Mouse (Mus musculus) CH12.LX (cell line): ENCODE results near the gene Lypd6. TPM values are rescaled to one million over a fixed set of nuclear protein-coding genes. Genes with fewer than 3 reads are reported as not detected.

Experiments used
- DNase-seq: peaks from one replicate; pipeline ENCODE4 v3.0.0-alpha.2; 2013; ENCODE audit errors: extremely low read depth
- H3K27ac ChIP-seq: 2 replicates; pipeline ENCODE4 v1.5.1; 2012; ENCODE audit warnings: low read depth, mild to moderate bottlenecking, control low read depth, moderate library complexity; ENCODE audit not compliant: insufficient read depth
- H3K27me3 ChIP-seq: replicated peaks from 2 replicates; pipeline ENCODE3; 2012; ENCODE audit warnings: inconsistent platforms
- H3K36me3 ChIP-seq, 2 experiments: replicated peaks in 1 of 2; 2 replicates each; pipeline versions ENCODE3 to v1.6.1; 2012; ENCODE audit warnings: inconsistent platforms in 1 of 2, low read length in 1 of 2, mild to moderate bottlenecking in 1 of 2, mixed read lengths in 1 of 2, moderate library complexity in 1 of 2; ENCODE audit not compliant: control insufficient read depth in 1 of 2, insufficient read depth in 1 of 2
- H3K4me1 ChIP-seq, 2 experiments: 2 replicates each; pipeline ENCODE4 v1.6.1; 2012; ENCODE audit warnings: inconsistent platforms in 1 of 2, moderate library complexity in 1 of 2; ENCODE audit not compliant: insufficient read depth in 2 of 2, control insufficient read depth in 1 of 2
- H3K4me2 ChIP-seq: 2 replicates; pipeline ENCODE4 v1.6.1; 2012; ENCODE audit warnings: low read depth, mild to moderate bottlenecking, control low read depth; ENCODE audit not compliant: poor library complexity, insufficient read depth, severe bottlenecking
- H3K4me3 ChIP-seq, 3 experiments: fragments of 150-350 bp in 1 of 3; sonication (generic) in 1 of 3; replicated peaks in 1 of 3; 2 replicates each; pipeline versions ENCODE3 to v1.5.1; 2011 to 2012; ENCODE audit warnings: low read depth in 2 of 3, low read length in 2 of 3, mild to moderate bottlenecking in 2 of 3, moderate library complexity in 2 of 3, control low read depth in 1 of 3, improper control_type of control experiment in 1 of 3, inconsistent platforms in 1 of 3, mixed read lengths in 1 of 3; ENCODE audit not compliant: poor library complexity in 1 of 3
- H3K79me2 ChIP-seq: replicated peaks from 2 replicates; pipeline ENCODE4 v1.6.1; 2012; ENCODE audit warnings: mild to moderate bottlenecking, moderate library complexity; ENCODE audit not compliant: control insufficient read depth, poor library complexity, insufficient read depth, severe bottlenecking; ENCODE audit errors: extremely low read depth
- H3K9ac ChIP-seq: 2 replicates; pipeline ENCODE4 v1.6.1; 2012; ENCODE audit warnings: low read depth, mild to moderate bottlenecking, control low read depth, moderate library complexity; ENCODE audit not compliant: insufficient read depth
- H3K9me3 ChIP-seq: replicated peaks from 2 replicates; pipeline ENCODE3; 2012; ENCODE audit warnings: low read length, inconsistent platforms, mixed read lengths
- BHLHE40 ChIP-seq: IDR thresholded peaks from 2 replicates; pipeline ENCODE4 v1.6.1; 2011; ENCODE audit warnings: mild to moderate bottlenecking, low read depth, low read length, improper control_type of control experiment
- CHD1 ChIP-seq: IDR thresholded peaks from 2 replicates; pipeline ENCODE4 v1.6.1; 2012; ENCODE audit warnings: low read depth, low read length, improper control_type of control experiment, inconsistent platforms
- CHD2 ChIP-seq: IDR thresholded peaks from 2 replicates; pipeline ENCODE4 v1.6.1; 2011; ENCODE audit warnings: low read length, improper control_type of control experiment
- CTCF ChIP-seq, 2 experiments: IDR thresholded peaks in 1 of 2; conservative IDR thresholded peaks in 1 of 2; 2 replicates each; pipeline ENCODE4 v1.5.1; 2011 to 2012; ENCODE audit warnings: low read depth in 2 of 2, low read length in 2 of 2, improper control_type of control experiment in 1 of 2, inconsistent platforms in 1 of 2, mild to moderate bottlenecking in 1 of 2, moderate library complexity in 1 of 2
- E2F4 ChIP-seq: IDR thresholded peaks from 2 replicates; pipeline ENCODE4 v1.6.1; 2011; ENCODE audit warnings: low read depth, low read length, improper control_type of control experiment; ENCODE audit not compliant: insufficient replicate concordance
- ETS1 ChIP-seq: conservative IDR thresholded peaks from 2 replicates; pipeline ENCODE4 v1.6.1; 2012; ENCODE audit warnings: low read depth, mild to moderate bottlenecking, inconsistent platforms, low read length, improper control_type of control experiment, moderate library complexity
- IRF4 ChIP-seq: IDR thresholded peaks from 2 replicates; pipeline ENCODE4 v1.6.1; 2014; ENCODE audit warnings: low read depth, mild to moderate bottlenecking, inconsistent platforms, low read length, improper control_type of control experiment
- JUN ChIP-seq: IDR thresholded peaks from 2 replicates; pipeline ENCODE4 v1.6.1; 2011; ENCODE audit warnings: low read depth, mild to moderate bottlenecking, low read length, improper control_type of control experiment, moderate library complexity; ENCODE audit not compliant: insufficient read depth
- KAT2A ChIP-seq: IDR thresholded peaks from 2 replicates; pipeline ENCODE4 v1.6.1; 2012; ENCODE audit warnings: low read length, improper control_type of control experiment, inconsistent platforms; ENCODE audit not compliant: insufficient replicate concordance
- MAFK ChIP-seq: IDR thresholded peaks from 2 replicates; pipeline ENCODE4 v1.6.1; 2011; ENCODE audit warnings: low read length, improper control_type of control experiment; ENCODE audit not compliant: insufficient replicate concordance
- MAZ ChIP-seq: IDR thresholded peaks from 2 replicates; pipeline ENCODE4 v1.6.1; 2012; ENCODE audit warnings: low read depth, mild to moderate bottlenecking, inconsistent platforms, low read length, improper control_type of control experiment, moderate library complexity
- MEF2A ChIP-seq: IDR thresholded peaks from 2 replicates; pipeline ENCODE4 v1.6.1; 2014; ENCODE audit warnings: low read depth, mild to moderate bottlenecking, inconsistent platforms, low read length, improper control_type of control experiment, borderline replicate concordance
- MYC ChIP-seq: IDR thresholded peaks from 2 replicates; pipeline ENCODE4 v1.6.1; 2011; ENCODE audit warnings: low read depth, mild to moderate bottlenecking, improper control_type of control experiment, low read length
- NELFE ChIP-seq: IDR thresholded peaks from 2 replicates; pipeline ENCODE4 v1.6.1; 2011; ENCODE audit warnings: low read depth, low read length, improper control_type of control experiment
- PAX5 ChIP-seq: IDR thresholded peaks from 2 replicates; pipeline ENCODE4 v1.6.1; 2012; ENCODE audit warnings: low read length, inconsistent platforms, mixed read lengths
- RCOR1 ChIP-seq: conservative IDR thresholded peaks from 2 replicates; pipeline ENCODE4 v1.6.1; 2012; ENCODE audit warnings: low read depth, mild to moderate bottlenecking, inconsistent platforms, low read length, improper control_type of control experiment
- TBP ChIP-seq: conservative IDR thresholded peaks from 2 replicates; pipeline ENCODE4 v1.6.1; 2011; ENCODE audit warnings: low read depth, low read length, improper control_type of control experiment
- UBTF ChIP-seq: IDR thresholded peaks from 2 replicates; pipeline ENCODE4 v1.6.1; 2012; ENCODE audit warnings: low read depth, mild to moderate bottlenecking, inconsistent platforms, low read length, improper control_type of control experiment, moderate library complexity
- USF1 ChIP-seq: IDR thresholded peaks from 2 replicates; pipeline ENCODE4 v1.6.1; 2014; ENCODE audit warnings: low read depth, mild to moderate bottlenecking, inconsistent platforms, low read length, improper control_type of control experiment
- ZC3H11A ChIP-seq: IDR thresholded peaks from 2 replicates; pipeline ENCODE4 v1.6.1; 2012; ENCODE audit warnings: low read depth, mild to moderate bottlenecking, inconsistent platforms, low read length, improper control_type of control experiment
- ZKSCAN1 ChIP-seq: IDR thresholded peaks from 2 replicates; pipeline ENCODE4 v1.6.1; 2012; ENCODE audit warnings: low read depth, inconsistent platforms, low read length, improper control_type of control experiment, borderline replicate concordance
- ZMIZ1 ChIP-seq: IDR thresholded peaks from 2 replicates; pipeline ENCODE4 v1.6.1; 2012; ENCODE audit warnings: low read depth, mild to moderate bottlenecking, inconsistent platforms, low read length, improper control_type of control experiment
- ZNF384 ChIP-seq: IDR thresholded peaks from 2 replicates; pipeline ENCODE4 v1.6.1; 2012; ENCODE audit warnings: low read depth, low read length, improper control_type of control experiment, inconsistent platforms
- dilution Hi-C: fragments of 300-500 bp; cut with MboI; formaldehyde crosslinking; loops from 2 replicates; pipeline ENCODE4 v1.14.3; 2020; ENCODE audit warnings: low sequenced_read_pairs; ENCODE audit not compliant: extremely low pct_unique_long_range_greater_than_20kb, extremely low pct_ligation_motif_present
- in situ Hi-C: fragments of 300-500 bp; cut with MboI; formaldehyde crosslinking; loops from 3 replicates; pipeline ENCODE4 v1.14.3; 2019; ENCODE audit warnings: low sequenced_read_pairs, low pct_ligation_motif_present, low pct_unique_long_range_greater_than_20kb, mixed read lengths
- polyA plus RNA-seq: library from polyadenylated mRNA; unstranded; fragments of >175 nt; gene quantifications from 2 replicates; pipeline ENCODE4 v1.2.1, GENCODE M21; 2012; ENCODE audit warnings: low read depth; ENCODE audit not compliant: insufficient read length
- total RNA-seq, 2 experiments: library from RNA; depleted of rRNA; stranded (reverse); fragments of 300-350 nt in 1 of 2; fragments of >200 nt in 1 of 2; gene quantifications; 2 replicates each; pipeline ENCODE4 v1.2.3; 2012 to 2014

The Lypd6 gene
- total and polyA plus RNA-seq, 3 experiments: not detected

- Histone ChIP-seq H3K79me2 (no peaks in the 10 kb centered on the region), H3K4me1 (no peaks in the 10 kb centered on the region)
These were observed 54.6 kb downstream of the Lypd6 start for GRCm38 (mm10) chr2:50120839-50121238.

GRCm38 (mm10) chr2:50123376-50123775 lies 57.1 kb downstream of the Lypd6 start:
- Histone ChIP-seq H3K27me3 (no peaks in the 10 kb centered on the region), H3K36me3 (no peaks in the 10 kb centered on the region), H3K9ac (no peak overlapping the region), H3K4me1 (no peaks in the 10 kb centered on the region), H3K9me3 (no peaks in the 10 kb centered on the region), H3K79me2 (no peaks in the 10 kb centered on the region), H3K27ac (no peak overlapping the region), H3K4me2 (no peak overlapping the region), H3K4me3 (no peak overlapping the region)
- no peak for DNase-seq
- dilution Hi-C loops: no loop called here
- TF ChIP-seq ZNF384 (no peak), ETS1 (no peak), MYC (no peak), ZC3H11A (no peak), JUN (no peak), NELFE (no peak), TBP (no peak)
- in situ Hi-C loops: no loop called here

More at GRCm38 (mm10) chr2:50120839-50121238, 54.6 kb downstream of the Lypd6 start:
- Histone ChIP-seq H3K36me3 (no peaks in the 10 kb centered on the region), H3K9ac (no peak overlapping the region), H3K4me2 (no peak overlapping the region), H3K4me3 (no peak overlapping the region), H3K9me3 (no peaks in the 10 kb centered on the region), H3K27me3 (no peaks in the 10 kb centered on the region), H3K27ac (no peak overlapping the region)
- in situ Hi-C loops (no loop called here), dilution Hi-C loops (no loop called here)
- no peak for TF ChIP-seq UBTF
- no peak for DNase-seq

- dilution Hi-C loops: no loop called here
- no peak overlapping the region for H3K27ac ChIP-seq
These were observed 61.4 kb downstream of the Lypd6 start for GRCm38 (mm10) chr2:50127513-50128175.

More at GRCm38 (mm10) chr2:50127513-50128175, 61.4 kb downstream of the Lypd6 start:
- Histone ChIP-seq H3K9ac (no peak overlapping the region), H3K79me2 (no peaks in the 10 kb centered on the region), H3K4me1 (no peaks in the 10 kb centered on the region), H3K4me3 (no peak overlapping the region), H3K36me3 (no peaks in the 10 kb centered on the region), H3K27me3 (no peaks in the 10 kb centered on the region), H3K9me3 (no peaks in the 10 kb centered on the region), H3K4me2 (no peak overlapping the region)
- TF ChIP-seq CTCF (conservative IDR thresholded peaks at IDR 0.05 in 1 of 2, IDR thresholded peaks at IDR 0.05 in 1 of 2; ENCODE audit: low read depth in 2 of 2, low read length in 2 of 2) (no peak), RCOR1 (no peak), NELFE (no peak), CHD2 (no peak), PAX5 (no peak), USF1 (no peak), MAFK (no peak), IRF4 (no peak), UBTF (no peak), ZKSCAN1 (no peak), MAZ (no peak), MEF2A (no peak), ZMIZ1 (no peak), BHLHE40 (no peak), CHD1 (no peak), E2F4 (no peak), ZNF384 (no peak), KAT2A (no peak)
- no peak for DNase-seq
- in situ Hi-C loops: no loop called here
